Mouse (Mus musculus) liver, embryonic 14.5 days (tissue): ENCODE data around the gene Fat3. TPM values are rescaled to one million over a fixed set of nuclear protein-coding genes. Genes with fewer than 3 reads are reported as not detected.

ENCODE experiments used
- ATAC-seq: fragments of 200-750 bp; cut with Nextera tagmentation; 2 replicates; pipeline ENCODE4 v1.8.0; 2017; ENCODE audit warnings: moderate number of reproducible peaks, mild to moderate bottlenecking, moderate library complexity; ENCODE audit not compliant: insufficient read depth
- DNase-seq, 3 experiments: peaks; one replicate each; pipeline ENCODE4 v3.0.0-alpha.2; 2012 to 2013; ENCODE audit warnings: low read depth in 3 of 3, low spot score in 3 of 3
- H3K27ac ChIP-seq: fragments of 300-500 bp; sonication (generic); 2 replicates; pipeline ENCODE4 v1.5.1; 2014; ENCODE audit warnings: moderate library complexity, mild to moderate bottlenecking, control low read depth, inconsistent platforms
- H3K27me3 ChIP-seq: fragments of 300-500 bp; sonication (generic); 2 replicates; pipeline ENCODE4 v1.6.1; 2014; ENCODE audit warnings: mild to moderate bottlenecking, low read length, moderate library complexity; ENCODE audit not compliant: control insufficient read depth, insufficient read depth
- H3K36me3 ChIP-seq: fragments of 300-500 bp; sonication (generic); replicated peaks from 2 replicates; pipeline ENCODE4 v1.6.1; 2014; ENCODE audit warnings: low read depth; ENCODE audit not compliant: control insufficient read depth, insufficient read depth
- H3K4me1 ChIP-seq, 2 experiments: fragments of 200-500 bp in 1 of 2; fragments of 300-500 bp in 1 of 2; sonication (generic) in 1 of 2; replicated peaks; 2 replicates each; pipeline ENCODE4 v1.6.1; 2012 to 2014; ENCODE audit warnings: antibody characterized with exemption in 1 of 2, inconsistent platforms in 1 of 2, low read length in 1 of 2; ENCODE audit not compliant: control insufficient read depth in 2 of 2, insufficient read depth in 2 of 2
- H3K4me2 ChIP-seq: fragments of 300-500 bp; sonication (generic); 2 replicates; pipeline ENCODE4 v1.6.1; 2014; ENCODE audit warnings: low read depth, mild to moderate bottlenecking, control low read depth, moderate library complexity
- H3K4me3 ChIP-seq, 2 experiments: fragments of 200-500 bp in 1 of 2; fragments of 300-500 bp in 1 of 2; sonication (generic) in 1 of 2; 2 replicates each; pipeline ENCODE4 v1.5.1; 2012 to 2014; ENCODE audit warnings: low read depth in 2 of 2, low read length in 2 of 2, mild to moderate bottlenecking in 2 of 2, control low read depth in 1 of 2, inconsistent platforms in 1 of 2, moderate library complexity in 1 of 2; ENCODE audit not compliant: insufficient read depth in 1 of 2
- H3K9ac ChIP-seq: fragments of 300-500 bp; sonication (generic); replicated peaks from 2 replicates; pipeline ENCODE4 v1.6.1; 2014; ENCODE audit warnings: mild to moderate bottlenecking, control low read depth, moderate library complexity
- H3K9me3 ChIP-seq: fragments of 300-500 bp; sonication (generic); 2 replicates; pipeline ENCODE4 v1.6.1; 2016; ENCODE audit warnings: low read length, mixed read lengths; ENCODE audit not compliant: control insufficient read depth
- CTCF ChIP-seq: IDR thresholded peaks from 2 replicates; pipeline ENCODE4 v1.5.1; 2016; ENCODE audit warnings: antibody characterized with exemption, low read depth, control low read depth
- EP300 ChIP-seq: IDR thresholded peaks from 2 replicates; pipeline ENCODE4 v1.6.1; 2016; ENCODE audit warnings: antibody characterized with exemption, low read depth
- WGBS: fragments of 180-500 bp; shearing (Covaris S2); extraction: QIAGEN DNeasy Blood & Tissue Kit; methylation state at CpG from one replicate; pipeline ENCODE4 v1.1.7; 2014; ENCODE audit not compliant: insufficient replicate concordance; 5-methylcytosine and 5-hydroxymethylcytosine counted together
- polyA plus RNA-seq, 2 experiments: library from polyadenylated mRNA; depleted of rRNA in 1 of 2; stranded (reverse) in 1 of 2; unstranded in 1 of 2; fragments of >200 nt; fragmentation: Nextera tagmentation in 1 of 2; extraction: Ambion mirVana in 1 of 2; gene quantifications; 2 replicates each; pipeline versions ENCODE4 v1.2.1 to v1.2.3; 2012 to 2014

Fat3 gene
- polyA plus RNA-seq, 2 experiments: 0.06 TPM; not detected in 1

GRCm38 (mm10) chr9:16272810-16273209 is 228.3 kb downstream of the Fat3 start:
- Histone ChIP-seq H3K27me3 (no peaks in the 10 kb centered on the region), H3K4me1 (no peaks in the 10 kb centered on the region), H3K36me3 (no peaks in the 10 kb centered on the region), H3K4me3 (no peak overlapping the region), H3K27ac (no peak overlapping the region), H3K9ac (no peak overlapping the region), H3K9me3 (no peaks in the 10 kb centered on the region), H3K4me2 (no peak overlapping the region)
- TF ChIP-seq CTCF (no peak), EP300 (no peak)
- WGBS: 76% methylated on average over 1 of the region's 1 CpGs
- no peak for ATAC-seq
- no peak for DNase-seq

DNA sequence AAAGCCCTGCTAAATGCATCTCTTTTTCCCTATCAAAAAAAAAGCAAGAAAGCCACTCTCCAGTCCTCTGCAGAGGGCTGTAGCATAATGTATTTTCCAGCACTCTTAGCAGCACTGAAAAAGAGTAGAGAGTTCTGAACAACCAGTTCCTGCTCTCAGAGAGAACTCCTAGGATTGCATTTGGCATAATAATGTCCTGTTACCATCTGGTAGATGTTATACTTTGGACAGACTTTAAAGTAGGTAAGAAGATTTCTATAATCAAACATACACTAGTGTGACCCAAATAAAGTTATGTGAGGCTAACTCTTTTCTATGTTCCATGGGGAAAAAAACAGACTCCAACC is 230.3 kb downstream of the Fat3 start:
- no peaks in the 10 kb centered on the region for H3K9me3 ChIP-seq
- H3K27ac ChIP-seq: no peak overlapping the region
- H3K27me3 ChIP-seq: no peaks in the 10 kb centered on the region
- H3K4me2 ChIP-seq: no peak overlapping the region
- no peaks in the 10 kb centered on the region for H3K4me1 ChIP-seq
- H3K36me3 ChIP-seq: no peaks in the 10 kb centered on the region
- ATAC-seq (no peak), DNase-seq (no peak)
- TF ChIP-seq CTCF (no peak), EP300 (no peak)
- H3K4me3 ChIP-seq: no peak overlapping the region
- H3K9ac ChIP-seq: no peak overlapping the region

- no peak overlapping the region for H3K4me2 ChIP-seq
- H3K27me3 ChIP-seq: no peaks in the 10 kb centered on the region
- ATAC-seq (no peak), DNase-seq (no peak)
- H3K27ac ChIP-seq: no peak overlapping the region
- no peak for TF ChIP-seq CTCF
- TF ChIP-seq EP300: no peak
- no peaks in the 10 kb centered on the region for H3K4me1 ChIP-seq
- no peak overlapping the region for H3K9ac ChIP-seq
- H3K9me3 ChIP-seq: no peaks in the 10 kb centered on the region
- WGBS: 51% methylated on average over 4 of the region's 4 CpGs
- no peaks in the 10 kb centered on the region for H3K36me3 ChIP-seq
- H3K4me3 ChIP-seq: no peak overlapping the region
Measured at GRCm38 (mm10) chr9:16270056-16270767, 230.9 kb downstream of the Fat3 start.

GRCm38 (mm10) chr9:16265519-16265918 is 235.6 kb downstream of the Fat3 start:
- Histone ChIP-seq H3K9ac (no peak overlapping the region), H3K27me3 (no peaks in the 10 kb centered on the region), H3K36me3 (no peaks in the 10 kb centered on the region), H3K4me3 (no peak overlapping the region), H3K9me3 (no peaks in the 10 kb centered on the region), H3K4me1 (no peaks in the 10 kb centered on the region), H3K27ac (no peak overlapping the region), H3K4me2 (no peak overlapping the region)
- WGBS: 50% methylated on average over 4 of the region's 4 CpGs
- DNase-seq (no peak), ATAC-seq (no peak)
- TF ChIP-seq EP300: no peak

- H3K4me1 ChIP-seq: no peaks in the 10 kb centered on the region
- H3K27me3 ChIP-seq: no peaks in the 10 kb centered on the region
- no peaks in the 10 kb centered on the region for H3K36me3 ChIP-seq
- no peak overlapping the region for H3K27ac ChIP-seq
- no peak overlapping the region for H3K9ac ChIP-seq
- H3K4me3 ChIP-seq: no peak overlapping the region
- TF ChIP-seq EP300 (no peak), CTCF (no peak)
- no peak for DNase-seq
- ATAC-seq: no peak
- no peak overlapping the region for H3K4me2 ChIP-seq
- no peaks in the 10 kb centered on the region for H3K9me3 ChIP-seq
- 30% methylated on average over 3 of the region's 3 CpGs for WGBS
Measured at GRCm38 (mm10) chr9:16257241-16257840, 243.7 kb downstream of the Fat3 start.
